Mouse (Mus musculus): ENCODE data around the gene Sdr39u1. TPM values are rescaled to one million over a fixed set of nuclear protein-coding genes. Genes with fewer than 3 reads are reported as not detected.
A peak's percentile ranks its signal among the peaks of the same experiment; 100 is the strongest.

The Sdr39u1 gene
- polyA plus RNA-seq, 1 experiment from 2014 or later: 163 TPM

GRCm38 (mm10) chr14:55878316-55878940 is 21.7 kb downstream of the Sdr39u1 start:
- Histone ChIP-seq H3K4me2 (ENCODE audit: low read depth, low read length) (no peak overlapping the region), H3K36me3 (ENCODE audit: control insufficient read depth, insufficient read depth, low read length) (no peaks in the 10 kb centered on the region), H3K9ac (replicated peaks; ENCODE audit: low read depth, low read length) (no peak overlapping the region), H3K27me3 (ENCODE audit: control insufficient read depth, insufficient read depth, low read length) (no peaks in the 10 kb centered on the region), H3K9me3 (ENCODE audit: control insufficient read depth, low read length) (no peaks in the 10 kb centered on the region), H3K4me1 (ENCODE audit: control insufficient read depth, insufficient read depth, low read length) (0 out of 2 replicates have a peak, but pooled peaks cover 3% of the 10 kb centered on the region), H3K4me3 (ENCODE audit: low read depth, low read length) (no peak overlapping the region), H3K27ac (ENCODE audit: low read depth, low read length) (no peak overlapping the region)
- no peak for ATAC-seq (ENCODE audit: low read depth)
- WGBS: 29% methylated on average over 7 of the region's 7 CpGs

GRCm38 (mm10) chr14:55877469-55878315 is 22.4 kb downstream of the Sdr39u1 start:
- Histone ChIP-seq H3K9me3 (ENCODE audit: control insufficient read depth, low read length) (no peaks in the 10 kb centered on the region), H3K4me2 (ENCODE audit: low read depth, low read length) (no peak overlapping the region)
- ATAC-seq (ENCODE audit: low read depth): no peak

DNA sequence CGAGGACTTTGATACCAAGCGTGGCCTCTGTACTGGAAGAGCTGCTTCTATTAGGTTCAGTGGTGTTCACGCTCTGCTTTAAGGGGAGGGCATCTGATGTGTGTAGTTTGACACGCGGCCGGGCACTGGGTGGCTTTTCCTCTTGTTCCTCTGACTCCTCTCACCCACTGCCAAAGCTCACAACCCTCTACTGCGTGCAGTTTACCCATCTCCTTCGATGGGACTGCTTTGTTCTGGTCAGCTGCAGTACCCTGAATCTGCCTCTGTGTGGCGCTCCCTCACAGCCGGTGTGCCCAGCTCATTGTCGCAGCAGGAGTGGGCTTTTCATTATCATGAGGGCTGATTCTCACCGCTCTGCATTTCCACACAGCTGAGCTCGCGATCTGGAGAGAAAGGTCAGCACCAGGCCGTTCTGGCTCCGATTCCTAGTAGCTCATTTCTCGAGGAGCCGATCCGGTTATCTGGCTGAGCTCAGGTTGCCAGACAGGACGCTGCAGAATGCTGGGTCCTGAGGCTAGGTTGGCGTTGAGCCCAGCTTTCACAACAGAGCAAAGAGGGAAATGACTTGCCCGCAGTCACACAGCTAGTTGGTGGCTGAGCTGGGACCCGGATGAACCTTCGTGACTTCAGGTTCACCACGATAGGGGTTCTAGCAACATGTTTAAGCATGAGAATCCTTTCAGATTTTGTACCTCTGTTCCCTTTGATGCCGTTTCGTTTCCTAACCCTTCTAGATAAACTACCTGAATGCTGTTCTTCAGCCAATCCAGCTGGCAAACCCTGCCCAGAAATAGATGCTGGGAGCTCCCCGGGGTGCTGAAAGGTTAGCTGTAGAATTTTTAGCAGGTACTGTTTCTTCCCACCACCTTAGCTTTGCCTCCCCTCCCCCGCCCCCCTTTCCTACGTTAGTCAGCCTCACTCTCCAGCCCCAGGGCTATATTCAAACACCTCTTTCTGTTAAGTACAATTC is 26.1 kb downstream of the Sdr39u1 start:
- Histone ChIP-seq H3K36me3 (ENCODE audit: control insufficient read depth, insufficient read depth, low read length) (peaks cover 28% of the 10 kb centered on the region), H3K27me3 (ENCODE audit: control insufficient read depth, insufficient read depth, low read length) (no peaks in the 10 kb centered on the region), H3K4me3 (ENCODE audit: low read depth, low read length) (no peak overlapping the region), H3K4me2 (ENCODE audit: low read depth, low read length) (peak overlapping the region; percentile 1; the same call in 1 of the 2 replicates), H3K9me3 (ENCODE audit: control insufficient read depth, low read length) (no peaks in the 10 kb centered on the region), H3K9ac (replicated peaks; ENCODE audit: low read depth, low read length) (no peak overlapping the region), H3K4me1 (ENCODE audit: control insufficient read depth, insufficient read depth, low read length) (0 out of 2 replicates have a peak, but pooled peaks cover 3% of the 10 kb centered on the region), H3K27ac (ENCODE audit: low read depth, low read length) (no peak overlapping the region)
- WGBS: 14% methylated on average over 30 of the region's 30 CpGs
- peak; percentile 57 for ATAC-seq (ENCODE audit: low read depth)

More at GRCm38 (mm10) chr14:55877469-55878315, 22.4 kb downstream of the Sdr39u1 start:
- WGBS: 28% methylated on average over 14 of the region's 14 CpGs
- Histone ChIP-seq H3K27ac (ENCODE audit: low read depth, low read length) (no peak overlapping the region), H3K9ac (replicated peaks; ENCODE audit: low read depth, low read length) (no peak overlapping the region), H3K4me1 (ENCODE audit: control insufficient read depth, insufficient read depth, low read length) (0 out of 2 replicates have a peak, but pooled peaks cover 3% of the 10 kb centered on the region), H3K27me3 (ENCODE audit: control insufficient read depth, insufficient read depth, low read length) (no peaks in the 10 kb centered on the region), H3K4me3 (ENCODE audit: low read depth, low read length) (no peak overlapping the region), H3K36me3 (ENCODE audit: control insufficient read depth, insufficient read depth, low read length) (peaks cover 7% of the 10 kb centered on the region; the same call in 1 of the 2 replicates)

DNA sequence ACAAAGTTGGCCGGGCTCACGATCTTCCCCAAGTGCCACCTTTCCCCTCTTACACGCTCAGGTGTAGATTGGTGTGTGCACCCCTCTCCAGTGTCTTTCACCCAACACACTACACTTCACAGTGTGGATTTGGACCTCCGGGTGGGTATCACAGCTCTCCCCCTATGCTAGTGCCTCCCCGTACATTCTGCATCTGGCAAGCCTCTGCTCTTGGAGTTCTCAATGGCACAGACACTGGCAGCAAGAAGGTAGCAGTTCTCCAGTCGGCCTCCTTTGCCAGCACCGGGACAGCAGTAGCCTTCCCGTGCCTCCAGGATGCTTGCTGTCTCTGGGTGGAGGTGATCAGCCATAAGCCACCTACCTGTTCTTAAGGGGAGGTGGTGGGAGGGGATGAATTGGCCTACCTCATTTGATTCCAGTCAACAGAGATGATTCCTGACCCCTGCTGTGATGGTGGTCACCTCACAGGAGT is 26.8 kb downstream of the Sdr39u1 start:
- Histone ChIP-seq H3K4me3 (ENCODE audit: low read depth, low read length) (no peak overlapping the region), H3K27ac (ENCODE audit: low read depth, low read length) (no peak overlapping the region), H3K9ac (replicated peaks; ENCODE audit: low read depth, low read length) (no peak overlapping the region), H3K4me2 (ENCODE audit: low read depth, low read length) (no peak overlapping the region), H3K27me3 (ENCODE audit: control insufficient read depth, insufficient read depth, low read length) (no peaks in the 10 kb centered on the region), H3K4me1 (ENCODE audit: control insufficient read depth, insufficient read depth, low read length) (0 out of 2 replicates have a peak, but pooled peaks cover 3% of the 10 kb centered on the region), H3K36me3 (ENCODE audit: control insufficient read depth, insufficient read depth, low read length) (peaks cover 33% of the 10 kb centered on the region), H3K9me3 (ENCODE audit: control insufficient read depth, low read length) (no peaks in the 10 kb centered on the region)
- 90% methylated on average over 8 of the region's 8 CpGs for WGBS
- no peak for ATAC-seq (ENCODE audit: low read depth)

- no peaks in the 10 kb centered on the region for H3K27me3 ChIP-seq (ENCODE audit: control insufficient read depth, insufficient read depth, low read length)
- H3K27ac ChIP-seq (ENCODE audit: low read depth, low read length): no peak overlapping the region
- H3K36me3 ChIP-seq (ENCODE audit: control insufficient read depth, insufficient read depth, low read length): peaks cover 37% of the 10 kb centered on the region
- WGBS: 92% methylated on average over 17 of the region's 17 CpGs
- H3K4me2 ChIP-seq (ENCODE audit: low read depth, low read length): no peak overlapping the region
- H3K9ac ChIP-seq (replicated peaks; ENCODE audit: low read depth, low read length): no peak overlapping the region
- 0 out of 2 replicates have a peak, but pooled peaks cover 3% of the 10 kb centered on the region for H3K4me1 ChIP-seq (ENCODE audit: control insufficient read depth, insufficient read depth, low read length)
- no peak overlapping the region for H3K4me3 ChIP-seq (ENCODE audit: low read depth, low read length)
- ATAC-seq (ENCODE audit: low read depth): no peak
- no peaks in the 10 kb centered on the region for H3K9me3 ChIP-seq (ENCODE audit: control insufficient read depth, low read length)
Observed at GRCm38 (mm10) chr14:55872551-55872950, 27.5 kb downstream of the Sdr39u1 start.

DNA sequence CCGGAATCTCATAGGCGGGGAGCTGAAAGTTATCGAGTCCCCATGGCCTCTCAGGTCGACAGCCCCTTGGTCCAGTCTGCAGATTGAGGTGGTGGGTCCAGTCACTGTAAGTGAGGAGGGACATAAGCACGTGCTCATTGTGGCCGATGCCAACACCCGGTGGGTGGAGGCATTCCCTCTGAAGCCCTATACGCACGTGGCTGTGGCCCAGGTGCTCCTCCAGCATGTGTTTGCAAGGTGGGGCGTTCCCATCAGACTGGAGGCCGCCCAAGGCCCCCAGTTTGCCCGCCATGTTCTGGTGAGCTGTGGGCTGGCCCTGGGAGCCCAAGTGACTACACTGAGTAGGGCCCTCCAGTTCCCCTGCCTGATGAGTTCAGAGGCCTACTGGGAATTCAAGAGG is 28.1 kb downstream of the Sdr39u1 start:
- H3K36me3 ChIP-seq (ENCODE audit: control insufficient read depth, insufficient read depth, low read length): peaks cover 38% of the 10 kb centered on the region
- 0 out of 2 replicates have a peak, but pooled peaks cover 3% of the 10 kb centered on the region for H3K4me1 ChIP-seq (ENCODE audit: control insufficient read depth, insufficient read depth, low read length)
- H3K27ac ChIP-seq (ENCODE audit: low read depth, low read length): no peak overlapping the region
- no peak for ATAC-seq (ENCODE audit: low read depth)
- no peaks in the 10 kb centered on the region for H3K27me3 ChIP-seq (ENCODE audit: control insufficient read depth, insufficient read depth, low read length)
- H3K9me3 ChIP-seq (ENCODE audit: control insufficient read depth, low read length): no peaks in the 10 kb centered on the region
- WGBS: 90% methylated on average over 12 of the region's 12 CpGs
- no peak overlapping the region for H3K9ac ChIP-seq (replicated peaks; ENCODE audit: low read depth, low read length)
- H3K4me2 ChIP-seq (ENCODE audit: low read depth, low read length): no peak overlapping the region
- H3K4me3 ChIP-seq (ENCODE audit: low read depth, low read length): no peak overlapping the region

GRCm38 (mm10) chr14:55869538-55869937 is 30.6 kb downstream of the Sdr39u1 start:
- 95% methylated on average over 6 of the region's 6 CpGs for WGBS

DNA sequence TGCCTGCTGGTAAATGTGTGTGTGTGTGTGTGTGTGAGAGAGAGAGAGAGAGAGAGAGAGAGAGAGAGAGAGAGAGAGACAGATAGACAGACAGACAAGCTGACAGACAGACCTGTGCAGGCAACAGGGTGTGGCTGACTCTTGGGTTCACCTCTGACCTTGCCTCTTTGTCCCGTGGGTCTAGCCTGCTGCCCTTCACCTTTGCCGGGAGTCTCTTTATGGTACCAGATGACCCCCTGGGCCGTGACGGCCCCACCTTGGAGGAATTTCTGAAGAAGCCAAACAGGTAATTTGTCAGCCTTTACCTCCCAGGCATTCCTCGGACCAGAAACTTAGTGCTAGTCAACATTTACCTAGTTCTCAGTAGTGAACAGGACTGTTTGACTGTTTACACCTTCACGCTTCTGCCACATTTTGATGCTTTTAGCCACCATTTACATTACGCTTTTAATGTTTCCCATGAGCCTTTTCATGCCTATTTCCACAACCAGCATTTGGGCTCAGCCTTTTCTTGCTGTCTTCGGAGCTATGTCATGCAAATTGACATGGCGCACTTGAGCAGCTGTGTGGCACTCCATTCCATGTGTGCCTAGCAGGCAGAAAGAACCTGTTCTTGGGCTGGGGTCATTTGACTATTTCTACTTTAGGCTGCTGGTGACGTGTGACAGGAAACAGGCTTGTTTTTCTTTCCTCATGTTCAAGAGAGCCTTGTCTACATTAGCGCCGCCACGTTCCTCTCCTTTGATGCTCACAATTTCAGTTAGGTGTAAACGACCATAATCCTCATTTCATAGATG is 31.7 kb downstream of the Sdr39u1 start:
- no peak overlapping the region for H3K27ac ChIP-seq (ENCODE audit: low read depth, low read length)
- H3K4me1 ChIP-seq (ENCODE audit: control insufficient read depth, insufficient read depth, low read length): peaks cover 2% of the 10 kb centered on the region; the same call in 1 of the 2 replicates
- WGBS: 82% methylated on average over 14 of the region's 14 CpGs
- H3K9ac ChIP-seq (replicated peaks; ENCODE audit: low read depth, low read length): no peak overlapping the region
- no peak for ATAC-seq (ENCODE audit: low read depth)
- H3K36me3 ChIP-seq (ENCODE audit: control insufficient read depth, insufficient read depth, low read length): peaks cover 55% of the 10 kb centered on the region
- no peak overlapping the region for H3K4me3 ChIP-seq (ENCODE audit: low read depth, low read length)
- H3K27me3 ChIP-seq (ENCODE audit: control insufficient read depth, insufficient read depth, low read length): no peaks in the 10 kb centered on the region
- no peaks in the 10 kb centered on the region for H3K9me3 ChIP-seq (ENCODE audit: control insufficient read depth, low read length)
- H3K4me2 ChIP-seq (ENCODE audit: low read depth, low read length): no peak overlapping the region

More at GRCm38 (mm10) chr14:55869538-55869937, 30.6 kb downstream of the Sdr39u1 start:
- H3K9ac ChIP-seq (replicated peaks; ENCODE audit: low read depth, low read length): no peak overlapping the region
- H3K36me3 ChIP-seq (ENCODE audit: control insufficient read depth, insufficient read depth, low read length): peaks cover 50% of the 10 kb centered on the region
- H3K9me3 ChIP-seq (ENCODE audit: control insufficient read depth, low read length): no peaks in the 10 kb centered on the region
- no peak overlapping the region for H3K4me2 ChIP-seq (ENCODE audit: low read depth, low read length)
- no peak overlapping the region for H3K27ac ChIP-seq (ENCODE audit: low read depth, low read length)
- H3K4me1 ChIP-seq (ENCODE audit: control insufficient read depth, insufficient read depth, low read length): 0 out of 2 replicates have a peak, but pooled peaks cover 3% of the 10 kb centered on the region
- ATAC-seq (ENCODE audit: low read depth): no peak
- no peaks in the 10 kb centered on the region for H3K27me3 ChIP-seq (ENCODE audit: control insufficient read depth, insufficient read depth, low read length)
- H3K4me3 ChIP-seq (ENCODE audit: low read depth, low read length): no peak overlapping the region

Measured in neural tube, embryonic 14.5 days (tissue).